Mouse (Mus musculus): Measurements from ENCODE around the gene Itgb7.
A peak's percentile ranks its signal among the peaks of the same experiment; 100 is the strongest.

The Itgb7 gene

DNA sequence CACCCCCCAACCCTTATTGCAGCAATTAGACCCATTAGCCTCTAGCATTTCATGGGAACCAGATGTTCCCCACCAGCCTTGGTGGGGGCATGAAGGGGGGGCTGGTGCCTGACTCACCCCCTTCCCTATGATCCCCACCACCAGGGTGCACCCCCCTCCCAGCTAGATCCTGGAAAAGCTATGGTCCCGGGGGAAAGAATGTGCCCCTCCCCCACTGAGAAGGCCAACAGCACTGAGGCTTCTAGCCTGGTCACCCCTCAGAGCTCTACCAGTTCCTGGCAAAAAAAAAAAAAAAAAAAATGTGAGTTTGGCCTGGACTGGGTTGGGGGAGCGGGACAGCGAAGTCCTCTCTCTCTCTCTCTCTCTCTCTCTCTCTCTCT, 17.1 kb upstream of the Itgb7 start:
- no peak for DNase-seq (ENCODE audit: low read depth, low spot score)

DNA sequence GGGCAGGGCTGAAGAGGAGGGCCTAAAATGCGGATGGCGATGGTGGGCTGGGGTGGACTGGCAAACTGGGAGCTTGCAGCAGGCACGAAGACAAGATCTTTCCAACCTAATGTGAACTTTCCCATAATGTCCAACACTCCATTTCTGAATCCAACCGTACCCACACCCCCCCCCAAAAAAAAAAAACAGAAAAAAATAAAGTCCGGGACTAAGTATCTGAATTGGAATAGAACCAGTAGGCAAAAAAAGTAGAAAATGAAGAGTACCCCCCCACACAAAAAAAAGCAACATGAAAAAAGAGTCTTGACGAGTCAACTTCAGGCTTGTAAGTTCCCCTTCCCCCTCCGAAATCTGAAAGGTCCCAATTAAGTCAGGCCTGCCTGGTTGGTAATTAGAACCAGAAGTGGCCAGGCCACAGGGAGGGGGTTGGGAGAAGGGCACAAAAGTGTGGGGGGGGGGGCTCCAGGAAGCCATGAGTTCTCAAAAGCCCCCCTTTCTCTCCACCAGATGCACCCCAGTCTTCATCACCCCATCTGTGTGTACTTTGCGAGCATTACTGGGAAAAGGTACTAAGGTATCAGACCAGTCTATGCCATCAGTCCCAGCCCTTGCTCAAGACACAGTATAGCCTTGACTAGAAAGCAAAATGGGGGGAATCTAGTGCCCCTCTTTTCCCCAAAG, 16.5 kb upstream of the Itgb7 start:
- DNase-seq (ENCODE audit: low read depth, low spot score): no peak

GRCm38 (mm10) chr15:102247252-102248130, 15.7 kb upstream of the Itgb7 start:
- no peak for DNase-seq (ENCODE audit: low read depth, low spot score)

GRCm38 (mm10) chr15:102246866-102247251, 15.1 kb upstream of the Itgb7 start:
- DNase-seq (ENCODE audit: low read depth, low spot score): peak; percentile 94

- peak; percentile 77 for DNase-seq (ENCODE audit: low read depth, low spot score)
These were observed 14.4 kb upstream of the Itgb7 start for GRCm38 (mm10) chr15:102245891-102246741.

- DNase-seq (ENCODE audit: low read depth, low spot score): no peak
These were observed 13.7 kb upstream of the Itgb7 start for GRCm38 (mm10) chr15:102245461-102245881.

- no peak for DNase-seq (ENCODE audit: low read depth, low spot score)
These were observed 12.8 kb upstream of the Itgb7 start for GRCm38 (mm10) chr15:102244306-102245191.

DNA sequence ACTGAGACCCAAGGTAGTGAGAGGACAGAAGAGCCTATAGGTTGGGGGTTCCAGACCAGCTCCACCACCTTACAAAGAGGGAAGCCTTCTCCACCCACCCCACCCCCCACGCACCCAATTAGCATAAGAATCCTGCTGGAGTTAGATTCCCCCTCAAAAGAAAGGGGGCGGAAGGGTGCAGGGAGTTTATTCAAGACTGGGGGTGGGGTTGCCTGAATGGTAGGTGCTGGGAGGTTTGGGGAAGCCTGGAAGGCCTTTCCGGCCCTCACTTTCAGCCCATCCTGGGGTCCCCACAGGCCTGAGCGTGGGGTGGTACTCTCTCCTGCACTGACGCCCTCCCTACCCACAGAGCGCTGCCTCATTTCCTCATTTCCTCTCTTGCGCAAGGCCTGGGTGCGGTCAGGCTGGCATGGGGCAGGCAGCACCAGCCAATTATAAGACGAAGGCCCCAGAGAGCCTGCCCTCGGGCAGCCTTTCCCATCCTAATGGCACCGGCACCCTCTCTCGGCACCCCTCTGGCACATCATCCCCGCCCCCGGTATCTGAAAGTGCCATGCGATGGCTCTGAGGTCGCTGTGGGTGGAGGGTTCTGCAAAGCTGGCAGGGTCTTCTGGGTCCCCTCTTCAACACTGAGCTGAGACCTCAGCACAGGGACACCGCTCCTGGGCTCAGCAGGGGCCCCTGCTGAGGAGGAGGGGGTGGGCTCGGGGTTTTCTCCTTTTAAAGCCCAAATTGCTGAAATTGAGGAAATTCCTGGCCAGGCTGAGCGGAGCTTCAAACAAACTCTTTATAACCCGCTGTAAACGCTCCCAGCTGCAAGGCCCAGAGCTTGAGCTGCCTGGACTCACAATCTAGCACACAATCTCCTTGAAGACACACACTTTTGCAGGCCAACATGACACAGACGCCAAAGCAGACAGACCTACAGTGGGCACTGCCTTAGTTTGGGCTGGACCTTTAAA, 11.8 kb upstream of the Itgb7 start:
- DNase-seq (ENCODE audit: low read depth, low spot score): peak; percentile 65

DNA sequence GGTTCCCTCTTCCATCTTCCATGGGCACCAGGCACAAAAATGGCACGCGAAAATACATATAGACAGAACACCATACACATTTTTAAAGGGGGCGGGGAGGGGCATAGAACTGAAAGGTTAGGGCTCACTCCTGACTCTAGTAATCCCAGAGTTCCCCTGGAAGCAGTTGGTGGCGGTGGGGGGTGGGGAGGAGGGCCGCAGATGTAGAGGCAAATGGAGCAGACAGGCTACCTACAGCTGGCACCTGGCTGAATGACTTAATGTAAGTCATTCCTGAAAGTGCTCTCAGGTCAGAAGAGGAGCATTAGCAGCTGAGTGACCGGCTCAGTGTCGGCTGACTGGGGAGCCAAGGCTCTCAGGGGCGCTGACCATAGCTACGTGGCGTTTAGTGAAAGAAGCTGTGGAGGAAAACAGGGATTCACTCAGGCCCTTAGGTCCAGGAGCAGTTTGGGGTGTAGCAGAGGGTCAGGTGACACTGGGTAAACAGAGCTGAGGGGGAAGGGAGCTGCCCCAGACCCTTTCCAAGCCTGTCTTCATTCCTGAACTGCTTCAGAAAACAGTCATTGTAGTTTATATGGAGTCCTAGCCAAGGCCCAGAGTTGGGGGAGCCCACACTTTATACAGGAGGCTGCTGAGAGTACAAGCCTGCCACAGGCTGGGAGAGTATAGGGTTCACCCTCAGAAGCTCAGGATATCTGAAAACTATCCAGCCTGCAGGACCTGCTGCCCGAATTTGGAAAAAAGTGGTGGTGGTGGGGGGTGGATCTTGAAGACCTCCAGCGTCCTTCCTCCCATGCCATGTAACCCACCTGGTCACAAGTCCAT, 10.9 kb upstream of the Itgb7 start:
- no peak for DNase-seq (ENCODE audit: low read depth, low spot score)

DNA sequence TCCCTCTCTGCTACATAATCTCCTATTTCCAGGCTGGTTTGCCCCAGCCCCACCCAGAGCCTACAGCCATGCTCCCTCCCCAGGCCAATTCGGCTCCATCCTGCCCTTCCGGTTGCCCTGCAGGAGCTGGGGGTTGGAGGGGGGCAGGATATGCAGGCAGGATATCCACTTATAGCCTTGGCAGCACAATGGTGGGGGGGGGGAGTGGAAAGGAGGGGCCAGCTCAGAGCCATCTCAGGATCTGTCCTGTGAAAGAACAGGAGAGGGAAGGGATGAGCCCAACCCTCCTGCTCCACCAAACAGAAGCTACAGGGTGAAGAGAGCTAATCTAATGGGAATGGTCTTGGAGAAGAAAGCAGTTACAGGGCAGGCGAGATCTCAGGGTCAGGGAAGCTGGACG, 8.9 kb upstream of the Itgb7 start:
- DNase-seq (ENCODE audit: low read depth, low spot score): no peak

DNA sequence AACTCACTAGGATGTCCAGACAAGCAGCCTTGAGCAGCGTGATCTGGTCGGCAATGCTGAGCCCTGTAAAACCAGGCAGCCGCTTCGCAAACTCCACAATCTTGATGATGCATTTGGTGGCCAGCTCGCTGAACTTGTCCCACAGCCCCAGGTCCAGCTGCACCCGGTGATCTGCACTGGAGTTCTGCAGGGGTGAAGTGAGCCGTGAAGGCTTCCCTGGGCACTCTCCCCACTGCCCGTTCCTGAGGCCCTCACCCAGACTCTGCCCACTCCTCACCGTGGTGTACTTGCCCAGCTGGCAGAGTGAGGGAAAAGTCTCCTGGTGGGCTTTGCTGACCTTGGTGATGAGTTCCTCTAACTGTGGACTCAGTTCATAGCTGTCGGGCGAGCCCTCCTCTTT, 8.1 kb upstream of the Itgb7 start:
- no peak for DNase-seq (ENCODE audit: low read depth, low spot score)

GRCm38 (mm10) chr15:102239260-102239590, 7.5 kb upstream of the Itgb7 start:
- DNase-seq (ENCODE audit: low read depth, low spot score): no peak

- no peak for DNase-seq (ENCODE audit: low read depth, low spot score)
These were observed 7.0 kb upstream of the Itgb7 start for GRCm38 (mm10) chr15:102238543-102239259.

GRCm38 (mm10) chr15:102235371-102236027, 3.8 kb upstream of the Itgb7 start:
- DNase-seq (ENCODE audit: low read depth, low spot score): no peak

DNA sequence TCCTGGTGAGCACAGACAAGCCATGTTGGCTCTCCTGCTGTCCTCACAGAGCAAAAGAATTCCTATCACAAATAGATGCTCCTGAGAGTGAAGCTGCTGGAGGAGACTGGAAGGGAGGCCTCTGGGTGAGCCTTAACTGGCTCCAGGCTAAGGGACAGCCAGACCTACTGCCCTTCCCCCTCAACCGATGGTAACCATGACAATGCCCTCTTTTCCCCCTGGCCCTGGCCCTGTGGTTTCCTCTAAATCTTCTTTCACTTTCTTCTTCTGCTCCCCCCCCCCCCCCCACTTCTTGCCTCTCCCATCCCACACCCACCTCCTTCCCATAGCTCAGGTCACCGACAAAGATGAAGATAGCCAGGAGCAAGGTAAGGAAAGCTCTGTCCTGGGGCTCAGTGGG, 2.2 kb upstream of the Itgb7 start:
- no peak for DNase-seq (ENCODE audit: low read depth, low spot score)

GRCm38 (mm10) chr15:102232764-102233163, 1.0 kb upstream of the Itgb7 start:
- no peak for DNase-seq (ENCODE audit: low read depth, low spot score)

DNA sequence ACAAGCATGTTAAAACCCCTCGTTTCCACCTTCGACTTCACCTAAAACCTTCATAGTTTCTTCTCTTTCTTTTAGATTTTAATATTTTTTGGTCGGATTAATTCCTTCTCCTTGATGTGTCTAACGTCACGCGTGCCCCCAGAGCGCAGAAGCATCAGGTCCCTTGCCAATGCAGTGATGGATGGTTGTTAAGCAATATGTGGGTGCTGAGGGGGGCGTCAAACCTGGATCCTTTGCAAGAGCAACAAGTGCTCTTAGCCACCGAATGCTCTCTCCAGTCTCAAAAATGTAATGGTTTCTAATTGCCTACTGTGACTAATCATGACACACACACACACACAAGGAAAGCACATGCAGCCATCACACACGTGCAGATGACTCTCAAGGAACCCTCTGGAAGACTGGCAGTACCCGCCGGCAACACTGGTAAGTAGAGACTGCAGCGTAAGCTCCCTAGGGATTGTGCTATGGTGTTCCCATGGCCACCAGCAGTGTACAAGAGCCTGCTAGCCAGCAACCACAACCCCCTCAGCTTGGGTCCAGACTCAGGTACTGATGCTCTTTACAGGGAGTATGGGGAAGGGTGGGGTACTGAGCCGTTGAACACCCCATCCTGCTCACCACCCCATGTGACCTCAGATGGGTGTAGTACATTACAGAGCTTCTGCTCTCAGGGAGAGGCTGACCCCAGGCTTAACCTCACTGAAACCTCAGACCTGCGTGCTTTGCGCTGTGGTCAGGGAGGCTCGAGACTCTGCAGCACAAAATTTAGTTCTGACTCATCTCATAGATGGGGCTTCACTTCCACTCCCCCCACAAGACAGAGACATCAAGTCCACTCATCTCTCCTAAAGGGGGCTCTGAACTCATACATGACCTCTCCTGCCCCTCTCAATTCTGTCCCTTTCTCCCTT, 1.1 kb downstream of the Itgb7 start:
- no peak for DNase-seq (ENCODE audit: low read depth, low spot score)
